Mouse (Mus musculus) kidney, postnatal 25 days (tissue): ENCODE data around the gene Timm10b.

ENCODE experiments used
- DNase-seq, 2 experiments: peaks; one replicate each; pipeline ENCODE4 v3.0.0; 2021; ENCODE audit warnings: mixed read lengths in 2 of 2

The Timm10b gene

DNA sequence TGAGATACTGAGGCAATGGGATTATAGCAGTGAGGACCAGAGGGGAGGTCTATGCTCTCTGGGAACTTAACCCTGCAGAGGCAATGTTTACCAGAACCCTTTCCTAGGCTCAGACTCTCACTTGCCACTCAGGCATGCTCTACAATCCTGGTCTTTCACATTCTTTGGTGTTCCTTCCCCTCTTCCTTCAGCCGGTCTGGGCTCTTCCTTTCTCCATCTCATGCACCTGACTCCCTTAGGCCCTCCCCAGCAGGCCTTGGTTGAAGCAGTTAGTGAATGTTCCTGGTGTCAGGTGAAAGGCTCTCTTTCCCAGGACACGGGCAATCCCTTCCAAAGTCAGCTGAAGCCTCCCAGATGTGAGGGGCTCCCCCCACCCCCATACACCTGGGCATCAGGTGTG lies at the start of gene Timm10b:
Timm10b (plus strand) TSS at position 301 of the 400 bp plus-strand sequence.
- DNase-seq, result no peak

DNA sequence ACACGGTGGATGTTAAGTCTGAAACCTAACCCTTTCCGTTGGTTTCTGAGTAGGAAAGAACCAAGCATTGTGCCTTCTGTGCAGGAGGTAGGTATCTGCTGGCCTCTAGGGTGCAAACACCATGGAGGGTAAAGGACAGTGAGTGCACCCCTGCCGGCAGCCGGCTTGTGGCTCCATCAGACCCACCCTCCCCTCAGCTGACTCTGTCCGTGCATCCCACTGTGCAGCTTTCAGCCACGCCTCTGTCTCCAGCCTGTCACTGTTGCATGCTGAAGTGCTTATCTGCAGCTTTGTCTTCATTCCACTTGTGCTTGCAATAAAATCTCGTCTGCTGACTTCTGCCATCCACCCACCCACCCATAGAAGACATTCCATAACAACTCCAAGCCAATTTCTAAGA lies 49.8 kb upstream of the Timm10b start:
- no peak for DNase-seq

DNA sequence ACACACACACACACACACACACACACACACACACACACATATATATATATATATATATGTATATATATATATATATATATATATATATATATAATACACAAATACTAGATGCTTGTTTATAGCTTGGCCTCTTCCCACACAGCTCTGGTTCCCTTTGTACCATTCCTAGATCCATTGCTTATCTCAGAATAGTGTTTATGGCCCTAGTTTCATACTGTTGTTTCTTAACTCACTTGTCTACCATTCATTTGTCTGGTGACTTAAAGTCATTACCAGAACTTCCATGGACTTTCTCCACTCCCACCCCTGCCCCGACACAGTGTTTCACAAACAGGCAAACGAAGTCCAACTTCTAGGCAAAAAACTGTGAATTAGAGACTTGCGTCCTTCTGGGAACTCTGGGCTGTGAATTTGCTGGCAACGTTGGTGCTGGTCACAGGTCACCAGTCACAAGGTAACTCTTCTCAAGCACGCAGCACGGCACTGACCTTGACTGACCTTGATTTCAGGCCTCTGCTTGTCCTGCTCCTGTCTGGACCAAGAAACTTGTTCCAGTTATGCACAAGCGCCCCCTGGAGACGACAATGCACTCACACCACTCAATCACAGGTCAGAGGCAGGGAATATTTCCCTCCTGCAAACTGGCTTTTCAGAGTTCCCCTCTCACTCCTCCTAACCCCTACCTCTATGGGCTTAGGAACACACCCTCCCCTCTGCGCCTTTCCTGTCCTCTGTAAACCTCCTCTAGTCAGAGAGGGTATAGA lies 36.8 kb upstream of the Timm10b start:
- peak; percentile 95 to 96 for DNase-seq

DNA sequence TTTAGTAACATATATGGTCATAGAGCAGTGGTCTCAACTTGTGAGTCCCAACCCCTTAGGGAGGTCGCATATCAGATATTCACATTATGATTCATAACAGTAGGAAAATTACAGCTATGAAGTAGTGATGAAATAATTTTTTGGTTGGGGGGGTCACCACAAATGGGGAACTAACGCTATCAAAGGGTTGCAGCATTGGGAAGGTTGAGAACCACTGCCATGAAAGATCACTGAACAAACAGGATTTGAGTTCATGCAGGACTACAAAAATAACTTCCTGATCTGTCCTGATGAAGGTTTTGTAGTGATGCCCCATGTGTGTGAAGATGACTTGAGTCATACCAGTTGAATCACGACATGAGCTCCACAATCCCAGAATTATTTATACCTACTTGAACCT lies 31.4 kb upstream of the Timm10b start:
- no peak for DNase-seq

DNA sequence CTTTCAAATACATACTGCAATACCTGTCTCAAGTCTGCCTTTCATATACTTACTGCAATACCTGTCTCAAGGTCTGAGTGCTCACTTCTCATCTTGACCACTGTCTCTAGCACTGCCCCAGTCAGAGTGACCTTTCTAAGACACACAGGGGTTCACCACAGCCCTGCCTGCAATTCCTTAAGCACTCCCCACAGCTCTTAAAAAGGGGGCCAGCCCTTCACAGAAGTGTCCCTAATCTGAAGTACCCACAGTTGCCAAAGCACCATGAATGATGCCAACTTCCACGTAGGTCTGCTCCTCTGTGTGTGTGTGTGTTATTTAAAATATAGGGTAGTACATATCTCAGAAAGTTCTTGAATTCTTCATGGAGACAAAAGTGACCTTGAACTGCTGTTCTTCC lies 28.1 kb upstream of the Timm10b start:
- no peak for DNase-seq

DNA sequence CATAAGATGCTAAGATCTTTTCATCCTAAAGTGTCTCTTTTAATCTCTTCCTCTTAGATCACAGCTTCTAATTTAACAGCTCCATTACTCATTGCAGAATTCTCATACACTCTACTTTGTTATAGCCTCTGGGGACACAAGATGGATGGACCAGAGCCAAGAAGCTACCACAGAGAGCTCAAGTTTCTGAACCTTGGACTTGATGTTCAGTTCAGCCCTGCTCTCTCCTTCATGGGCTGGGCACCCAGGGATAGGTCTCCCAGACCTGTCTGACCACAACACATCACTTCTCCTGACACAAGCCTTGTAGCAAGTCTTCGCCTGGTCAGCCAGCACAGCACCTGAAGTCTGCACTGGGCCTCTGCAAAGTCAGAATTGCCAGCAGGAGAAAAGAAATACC lies 25.5 kb upstream of the Timm10b start:
- peak; percentile 52 to 58 for DNase-seq

DNA sequence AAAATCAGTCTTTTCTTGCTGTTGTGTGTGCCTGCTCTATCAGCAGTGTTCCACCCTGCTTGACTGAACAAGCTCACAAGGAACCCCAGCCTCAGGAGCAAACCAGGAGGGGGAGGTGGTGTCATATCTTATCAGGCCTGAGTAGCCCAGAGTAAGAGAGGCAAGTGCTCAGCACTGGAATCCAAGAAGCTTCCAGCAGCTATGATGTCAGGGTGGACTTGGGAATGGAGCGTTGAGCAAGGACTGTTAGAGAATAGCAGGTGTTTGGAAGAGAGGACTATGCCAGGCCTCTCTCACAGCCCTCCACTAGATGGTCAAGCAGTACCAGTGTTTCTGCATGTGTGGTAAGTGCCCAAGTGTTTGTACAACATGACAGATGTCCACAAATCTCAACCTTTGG lies 24.1 kb upstream of the Timm10b start:
- no peak for DNase-seq

DNA sequence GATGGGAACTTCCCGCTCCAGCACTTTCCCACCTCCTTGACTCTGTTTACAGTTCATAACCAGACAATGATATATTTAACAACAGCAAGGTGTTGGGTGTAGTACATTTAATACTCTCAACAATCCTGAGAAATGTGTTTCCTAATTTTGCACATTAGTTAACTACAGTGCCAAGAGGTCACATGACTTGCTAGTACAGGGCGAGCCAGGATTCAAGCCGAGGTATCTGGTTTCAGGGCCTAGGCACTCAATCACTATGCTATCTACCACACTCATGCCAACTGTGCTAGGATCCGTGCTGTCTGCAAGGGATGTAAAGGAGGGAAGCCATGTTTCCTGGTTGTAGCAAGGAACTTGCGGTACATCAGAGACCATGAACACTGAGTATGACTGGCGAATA lies 23.3 kb upstream of the Timm10b start:
- DNase-seq, result no peak

DNA sequence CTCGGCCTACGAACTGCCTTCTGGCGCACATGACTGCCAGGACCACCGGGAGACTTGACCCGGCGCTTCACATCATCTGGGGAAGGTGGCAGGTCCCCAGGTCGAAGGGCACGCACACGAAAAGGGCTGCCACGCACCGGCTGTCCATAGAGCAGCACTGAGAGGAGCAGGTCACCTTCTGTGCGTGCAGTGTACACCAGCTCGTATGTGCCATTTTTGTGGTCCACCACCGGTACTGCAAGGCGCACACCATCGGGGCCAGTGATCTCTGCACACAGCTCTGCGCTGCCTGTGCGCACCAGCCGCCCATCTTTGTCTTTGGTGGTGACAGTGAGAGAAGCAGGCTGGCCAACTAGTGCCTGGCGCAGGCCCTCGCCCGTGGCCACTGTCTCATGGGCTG lies 22.0 kb upstream of the Timm10b start:
- DNase-seq, result no peak

DNA sequence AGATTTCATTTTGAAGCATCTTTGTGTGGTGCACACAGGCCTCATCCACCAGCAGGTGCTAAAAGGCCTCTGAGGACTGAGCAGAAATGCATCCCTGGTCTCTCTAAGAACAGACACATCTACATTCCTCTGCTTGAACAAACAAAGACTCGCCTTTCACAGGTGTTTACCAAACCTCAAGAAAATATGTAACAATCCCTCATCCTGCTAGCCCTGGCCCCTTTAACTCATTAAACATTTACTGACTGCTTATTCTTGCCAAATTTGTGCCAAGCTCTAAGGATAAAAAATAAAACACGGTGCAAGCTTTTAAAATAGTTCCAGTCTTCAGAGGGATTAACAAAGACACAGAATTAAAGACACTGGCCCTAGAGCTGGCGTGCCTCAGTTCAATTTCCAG lies 20.2 kb upstream of the Timm10b start:
- no peak for DNase-seq

DNA sequence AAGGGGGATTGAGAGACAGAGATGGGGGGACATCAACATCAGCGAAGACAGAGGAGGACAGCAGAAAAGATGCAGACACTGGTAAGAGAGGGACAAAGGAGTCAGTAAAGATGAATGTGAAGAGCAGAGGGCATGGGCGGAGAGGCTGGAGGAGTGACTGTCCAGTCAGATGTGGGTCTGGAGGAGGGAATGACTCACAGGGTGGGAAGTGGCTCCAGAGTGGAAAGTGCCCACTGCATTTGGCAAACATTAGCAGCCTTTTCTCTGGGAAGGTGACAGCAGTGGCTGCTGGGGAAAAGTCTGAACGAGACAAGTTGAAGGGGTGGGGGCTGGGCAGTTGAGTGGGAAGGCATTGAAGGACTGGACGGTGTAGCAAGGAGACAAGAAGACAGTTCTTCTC lies 18.8 kb upstream of the Timm10b start:
- DNase-seq, result no peak

DNA sequence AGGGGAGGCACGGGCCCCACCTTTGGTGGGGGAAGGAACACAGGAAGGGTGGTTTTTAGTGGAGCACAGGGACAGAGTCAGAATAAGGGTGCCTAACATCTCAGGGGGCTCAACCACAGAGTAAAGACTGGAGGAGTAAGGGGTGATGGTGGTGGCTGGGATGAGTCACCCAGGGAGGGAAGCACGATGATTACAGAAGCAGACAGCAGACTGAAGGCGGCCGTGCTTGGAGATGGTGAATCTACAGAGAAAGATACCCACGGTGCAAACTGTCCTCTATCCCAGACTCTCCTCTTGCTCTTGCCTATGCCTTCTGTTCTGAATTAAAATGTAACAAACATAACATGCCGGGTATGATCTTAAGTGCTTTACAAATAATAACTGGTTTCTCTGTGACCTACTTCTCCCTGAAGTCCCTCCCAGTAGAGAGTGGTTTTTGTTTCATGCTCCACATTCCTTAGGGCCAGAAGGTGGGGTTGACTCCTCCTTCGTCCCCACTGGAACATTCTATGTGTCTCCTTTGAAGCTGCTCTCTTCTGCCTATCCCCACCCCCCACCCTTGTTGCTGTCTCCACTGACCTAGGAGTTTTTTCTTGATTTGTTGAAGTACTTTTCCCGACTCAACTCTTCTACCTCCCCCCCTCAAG lies 18.1 kb upstream of the Timm10b start:
- no peak for DNase-seq

DNA sequence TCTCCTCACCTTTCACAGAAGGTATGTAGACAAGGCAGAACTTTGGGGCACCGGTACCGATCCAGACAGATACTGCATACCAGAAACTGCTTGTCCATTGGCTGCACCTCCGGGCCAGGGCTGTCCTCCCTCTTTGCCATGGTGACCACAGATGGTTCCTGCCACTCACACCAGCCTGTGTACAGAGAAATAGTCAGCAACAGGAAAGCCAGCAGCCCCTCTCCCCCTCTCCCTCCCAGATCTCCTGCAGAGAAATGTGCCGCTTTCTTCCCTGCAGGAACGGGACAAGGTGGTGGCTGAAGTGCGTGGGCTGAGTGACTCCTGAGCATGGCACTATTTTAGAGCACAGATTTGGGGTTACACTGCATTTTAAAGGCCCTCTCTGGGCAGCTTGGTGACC lies 14.5 kb upstream of the Timm10b start:
- DNase-seq, result no peak

DNA sequence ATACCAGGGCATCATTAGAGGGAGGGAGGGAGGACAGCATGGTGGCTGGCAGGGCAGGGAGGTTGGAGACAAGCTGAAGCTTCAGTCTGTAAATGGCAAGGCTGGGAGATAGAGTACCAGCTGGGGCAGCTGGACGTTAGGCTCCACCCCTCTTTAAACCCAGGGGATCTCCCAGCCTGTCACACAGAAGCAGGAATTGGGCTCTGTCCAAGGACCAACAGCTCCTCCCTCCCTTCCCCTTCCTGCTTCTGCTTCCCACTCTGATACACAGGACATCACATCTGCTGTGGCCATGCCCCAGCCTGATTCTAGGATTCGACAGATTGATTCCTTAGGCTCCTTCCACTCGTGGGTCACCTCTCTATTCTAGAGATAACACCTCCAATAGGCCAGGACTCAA lies 11.2 kb upstream of the Timm10b start:
- peak; percentile 81 to 84 for DNase-seq

DNA sequence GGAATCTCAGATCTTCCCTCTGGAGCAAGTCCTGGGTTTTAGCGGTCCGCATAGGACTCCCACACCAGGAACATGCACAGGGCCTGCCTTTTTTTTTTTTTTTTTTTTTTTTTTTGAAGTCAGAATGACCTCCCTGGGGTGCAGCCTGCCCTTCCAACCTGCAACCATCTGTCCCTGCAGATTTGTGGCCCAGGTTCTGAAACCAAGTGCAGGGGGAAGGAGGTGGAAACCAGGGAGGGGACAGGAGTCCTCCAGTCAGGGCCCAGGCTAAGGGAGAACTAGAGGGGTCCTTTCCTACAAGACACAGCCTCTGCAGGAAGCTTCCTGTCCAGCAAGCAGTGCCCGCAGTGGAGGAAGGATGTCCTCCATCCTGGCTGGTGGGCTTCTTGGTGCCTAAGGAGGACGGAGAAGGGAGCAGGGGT lies 7.3 kb upstream of the Timm10b start:
- no peak for DNase-seq

DNA sequence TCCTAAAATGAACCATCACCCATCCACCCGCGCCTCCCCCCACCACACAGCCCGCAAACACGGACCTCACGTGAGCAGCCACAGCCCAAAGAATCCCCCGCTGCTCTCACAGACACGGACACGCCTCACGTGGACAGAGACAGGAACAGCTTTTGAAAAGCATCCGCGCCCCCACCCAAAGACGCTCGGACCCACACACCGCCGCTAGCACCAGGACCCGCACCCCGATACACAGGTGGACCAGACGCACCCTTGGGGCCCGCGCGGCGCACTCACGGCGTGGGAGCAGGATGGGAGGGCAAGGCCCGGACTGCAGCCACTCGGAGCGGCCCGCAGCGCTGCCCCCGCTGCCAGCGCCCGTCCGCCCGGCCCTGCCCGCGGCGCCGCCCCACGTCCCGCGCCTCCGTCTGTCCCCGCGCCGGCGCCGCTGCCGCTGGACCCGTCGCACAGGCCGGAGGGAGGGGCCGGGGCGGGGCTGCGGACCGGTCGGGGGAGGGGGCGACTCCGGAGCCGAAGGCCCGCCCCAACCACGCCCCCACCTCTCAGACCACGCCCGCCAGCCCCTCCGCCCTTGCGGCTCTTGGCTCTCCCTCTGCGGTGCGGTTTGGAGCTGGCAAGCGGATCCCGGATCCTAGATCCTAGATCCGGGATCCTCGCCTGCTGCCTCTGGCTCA lies 6.6 kb upstream of the Timm10b start, which contains the start of gene Trim3:
Trim3 (minus strand) TSS at position 445 of the 674 bp plus-strand sequence.
- DNase-seq, result peak; percentile 94 to 96

DNA sequence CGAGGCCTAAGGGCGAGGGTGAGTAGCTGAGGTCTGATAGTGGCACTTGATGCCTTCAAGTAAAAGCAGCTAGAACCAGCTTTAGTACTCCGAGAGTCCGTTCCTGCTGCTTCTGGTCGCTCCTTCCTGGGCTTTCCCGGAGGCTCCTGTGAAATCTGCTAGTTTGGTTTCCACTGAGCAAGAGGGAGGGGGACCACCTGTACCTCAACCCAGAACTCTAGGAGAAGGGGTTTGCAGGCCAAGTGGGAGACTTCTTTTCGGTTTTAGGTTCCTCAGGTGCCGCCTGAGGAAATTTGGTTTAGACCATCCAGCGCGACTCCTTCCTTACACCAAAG lies 6.1 kb upstream of the Timm10b start:
- no peak for DNase-seq

DNA sequence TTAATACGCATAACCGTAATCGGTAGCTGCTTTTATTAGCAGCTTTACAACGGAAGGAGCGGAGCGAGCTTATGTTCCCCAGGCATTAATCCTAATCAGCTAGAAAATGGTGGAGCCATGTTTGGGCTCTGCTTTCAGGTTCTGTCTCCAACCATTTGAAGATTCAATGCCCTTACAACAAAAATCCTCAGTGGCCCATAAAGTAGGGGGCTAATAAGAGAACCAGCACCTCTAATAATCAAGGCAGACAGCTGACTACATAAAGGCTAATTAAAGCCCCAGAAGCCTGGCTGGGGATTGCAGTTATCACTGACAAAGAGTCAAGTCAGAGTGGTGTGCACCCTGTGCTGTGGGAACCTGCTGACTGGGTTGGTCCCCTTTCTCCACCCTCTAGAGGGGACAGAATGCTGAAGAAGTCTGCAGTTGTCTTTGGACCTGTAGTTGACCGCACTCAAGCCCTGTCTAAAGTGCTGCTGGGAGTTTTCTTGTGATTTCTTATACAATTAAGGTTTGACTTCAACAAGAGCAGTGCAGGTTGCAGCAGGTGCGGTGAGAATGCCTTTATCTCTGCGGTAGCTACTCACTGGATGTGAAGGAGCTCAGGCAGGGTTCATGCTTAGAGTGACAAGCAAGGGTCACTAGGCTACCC lies 5.5 kb upstream of the Timm10b start:
- no peak for DNase-seq

DNA sequence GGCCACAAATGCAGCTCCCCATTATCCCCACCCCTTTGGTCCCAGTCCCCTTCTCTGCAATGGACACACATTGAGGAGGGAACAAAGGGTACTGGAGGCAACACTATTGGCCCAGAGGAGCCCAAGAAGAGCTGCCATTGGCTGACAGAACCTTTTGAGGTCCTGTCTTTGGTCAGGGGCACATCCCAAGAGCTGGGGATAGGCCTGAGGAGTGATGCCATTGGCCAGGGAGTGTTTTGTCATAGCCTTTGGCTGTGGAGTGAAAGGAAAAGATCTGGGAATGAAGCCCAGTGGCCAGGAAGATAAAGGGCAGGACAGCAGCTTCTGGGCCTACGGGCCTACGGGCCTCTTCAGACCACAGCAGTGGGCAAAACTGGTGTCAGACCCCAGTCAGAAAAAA lies 4.1 kb upstream of the Timm10b start:
- DNase-seq, result no peak

DNA sequence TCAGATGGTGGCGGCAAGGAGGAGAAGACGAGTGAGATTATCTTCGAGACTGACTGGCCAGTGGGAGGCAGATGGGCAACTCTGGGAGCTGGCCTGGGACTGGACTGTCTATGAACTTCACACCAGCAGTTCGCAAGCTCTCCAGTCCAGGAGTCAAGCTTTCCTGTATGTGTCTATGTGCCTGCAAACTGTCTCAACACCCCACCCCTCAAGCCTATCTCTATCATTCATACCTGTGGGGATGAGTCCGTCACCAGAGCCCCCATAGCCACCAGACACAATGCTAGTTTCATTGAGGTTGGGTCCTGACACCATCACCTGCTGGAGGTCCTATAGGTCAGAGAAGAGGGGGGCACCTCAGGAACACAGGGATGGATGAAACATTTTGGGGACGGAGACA lies 1.1 kb upstream of the Timm10b start:
- DNase-seq, result no peak

DNA sequence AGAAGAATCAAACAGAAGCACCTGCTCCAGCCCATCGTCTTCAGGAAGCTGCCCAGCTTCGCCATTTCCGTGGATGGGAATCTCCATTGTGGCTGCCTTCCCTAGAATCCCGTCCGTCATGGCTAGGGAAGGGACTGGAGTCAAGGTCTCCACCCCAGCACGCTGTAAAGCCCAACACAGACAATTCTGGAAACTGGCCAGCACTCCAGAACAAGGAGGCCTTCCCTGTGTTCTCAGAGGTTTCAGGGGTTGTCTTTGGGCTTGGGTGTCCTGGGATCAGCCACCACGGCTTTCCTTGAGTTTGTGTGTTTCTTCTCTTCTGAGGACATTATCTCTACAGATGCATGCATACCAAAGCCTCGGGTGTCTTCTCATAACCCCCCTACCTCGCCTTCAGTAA lies 552 bp upstream of the Timm10b start:
- peak in 1 of 2 experiments; percentile 32 for DNase-seq

DNA sequence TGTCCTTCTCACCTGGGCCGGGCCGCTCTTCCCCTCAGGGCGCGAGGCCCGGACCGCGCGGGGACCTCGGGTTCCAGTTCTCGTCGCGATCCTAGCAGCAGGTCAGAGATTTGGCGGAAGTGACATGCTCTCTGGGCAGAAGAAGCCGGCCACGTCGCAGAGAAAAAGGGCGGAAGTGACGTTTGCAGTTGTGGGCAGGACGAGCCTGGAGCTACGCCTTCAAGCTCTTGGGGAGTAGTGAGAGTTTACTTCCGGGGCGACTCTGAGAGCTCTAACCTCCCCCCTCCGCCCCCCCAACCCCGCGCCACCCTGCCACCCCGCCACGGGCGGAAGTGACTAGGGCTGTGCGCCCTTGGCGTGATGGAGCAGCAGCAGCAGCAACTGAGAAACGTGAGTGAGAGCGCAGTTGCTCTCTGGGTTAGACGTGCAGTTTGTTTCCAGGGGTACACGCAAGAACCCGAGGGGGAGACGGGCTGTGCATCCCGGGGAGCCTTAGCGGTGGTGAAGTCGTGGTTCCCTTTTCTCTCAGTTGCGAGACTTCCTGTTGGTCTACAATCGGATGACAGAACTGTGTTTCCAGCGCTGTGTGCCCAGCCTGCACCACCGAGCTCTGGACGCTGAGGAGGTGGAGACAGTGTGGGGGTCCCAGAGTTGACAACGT lies 507 bp downstream of the Timm10b start, which contains the start of the genes Arfip2 and Gm45799:
Arfip2 (minus strand) TSS at position 184 of the 661 bp plus-strand sequence.
Gm45799 (plus strand) TSS at position 320 of the 661 bp plus-strand sequence.
- peak; percentile 97 to 98 for DNase-seq

DNA sequence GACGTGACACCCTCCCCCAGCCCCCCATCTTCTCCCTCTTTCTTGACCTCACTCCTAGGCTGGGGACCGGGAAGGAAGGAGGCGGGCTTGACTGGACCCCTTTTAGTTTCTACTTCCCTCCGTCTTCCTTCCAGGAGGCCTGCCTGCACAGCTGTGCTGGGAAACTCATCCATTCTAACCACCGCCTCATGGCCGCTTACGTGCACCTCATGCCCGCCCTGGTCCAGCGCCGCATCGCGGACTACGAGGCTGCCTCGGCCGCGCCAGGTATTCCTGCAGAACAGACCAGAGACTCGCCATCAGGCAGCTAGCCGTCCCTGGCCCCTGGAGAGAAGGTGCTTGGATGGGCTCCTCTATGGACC lies 1.0 kb downstream of the Timm10b start:
- peak; percentile 23 to 62 for DNase-seq
